Mouse (Mus musculus) 3T3-L1 (cell line): ENCODE results near the gene Nebl.
"Not testable (repeated sequence)": the region's sequence is repeated elsewhere in the genome, so short reads cannot be mapped to it uniquely, and the experiment has no call there.

Source experiments
- DNase-seq: peaks from one replicate; pipeline ENCODE4 v3.0.0-alpha.2; 2015; ENCODE audit warnings: low read depth, low spot score

Gene Nebl

DNA sequence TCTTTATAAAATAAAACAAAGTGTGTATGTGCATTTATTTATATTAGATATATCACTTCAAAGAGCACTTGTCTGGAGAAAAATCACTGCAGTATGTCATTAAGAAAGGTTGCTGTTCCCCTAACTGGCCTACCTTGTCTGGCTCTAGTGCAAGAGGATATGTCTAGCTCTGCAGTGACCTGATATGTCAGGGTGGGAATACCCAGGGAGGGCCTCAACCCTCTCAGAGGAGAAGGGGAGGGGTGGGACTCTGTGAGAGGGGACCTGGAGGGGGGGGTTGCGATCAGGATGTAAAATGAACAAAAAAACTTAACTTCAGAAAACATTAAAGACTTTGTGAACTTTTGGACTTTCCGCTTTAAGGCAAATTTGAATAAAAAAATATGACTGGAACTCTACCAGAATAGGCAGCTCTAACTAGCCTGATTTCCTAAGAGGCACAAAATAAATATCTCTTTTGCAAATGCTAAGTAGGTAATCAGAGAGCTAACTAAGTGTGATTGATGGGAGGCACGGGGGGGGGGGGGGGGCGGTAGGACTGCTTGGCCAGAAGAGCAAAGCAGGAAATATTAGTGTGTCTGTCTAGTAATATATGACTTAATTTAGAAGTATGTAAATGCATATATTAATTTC, 325.2 kb downstream of the Nebl start:
- DNase-seq, result no peak

GRCm38 (mm10) chr2:17402511-17402910, 328.8 kb downstream of the Nebl start:
- DNase-seq, result no peak

DNA sequence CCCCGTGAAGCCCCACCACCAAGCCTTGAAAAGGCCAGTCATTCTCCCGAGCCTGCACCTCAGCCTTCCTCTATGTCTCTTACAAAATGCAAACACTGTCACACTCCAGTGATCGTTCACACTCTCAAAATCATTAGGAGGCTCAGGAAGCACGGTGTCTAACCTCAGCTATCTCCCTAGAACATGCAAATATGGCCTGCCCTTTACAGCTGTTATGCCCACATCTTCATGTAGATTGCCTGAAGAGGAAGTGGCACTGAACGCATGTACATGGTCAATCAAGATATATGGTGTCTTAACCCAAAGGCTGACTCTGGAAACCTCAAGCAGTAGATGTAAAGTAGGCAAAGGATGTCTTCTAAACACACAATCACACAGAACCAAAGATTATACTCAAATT, 335.0 kb downstream of the Nebl start:
- DNase-seq, result no peak

- no peak for DNase-seq
Observed at GRCm38 (mm10) chr2:17391389-17391788, 339.9 kb downstream of the Nebl start.

- DNase-seq, result no peak
Observed at GRCm38 (mm10) chr2:17390513-17391200, 340.6 kb downstream of the Nebl start.

DNA sequence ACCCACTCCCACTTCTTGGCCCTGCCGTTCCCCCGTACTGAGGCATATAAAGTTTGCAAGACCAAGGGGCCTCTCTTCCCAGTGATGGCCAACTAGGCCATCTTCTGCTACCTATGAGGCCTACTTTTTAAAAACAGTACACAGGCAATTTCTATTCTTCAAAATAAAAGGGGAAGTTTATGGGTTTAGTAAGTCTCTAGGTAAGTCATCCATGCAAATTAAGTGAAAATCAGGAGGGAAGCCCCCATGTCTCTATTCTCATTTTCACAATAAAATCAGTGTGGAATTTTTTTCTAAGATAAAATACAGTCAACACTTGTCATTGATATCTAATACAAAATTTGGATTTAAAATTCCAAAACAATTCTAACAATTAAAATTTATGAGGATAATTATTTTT, 341.4 kb downstream of the Nebl start:
- no peak for DNase-seq

GRCm38 (mm10) chr2:17389379-17389778, 341.9 kb downstream of the Nebl start:
- no peak for DNase-seq

- DNase-seq, result no peak
Observed at GRCm38 (mm10) chr2:17382227-17382626, 349.0 kb downstream of the Nebl start.

- DNase-seq, result no peak
Observed at GRCm38 (mm10) chr2:17375916-17376315, 355.3 kb downstream of the Nebl start.

DNA sequence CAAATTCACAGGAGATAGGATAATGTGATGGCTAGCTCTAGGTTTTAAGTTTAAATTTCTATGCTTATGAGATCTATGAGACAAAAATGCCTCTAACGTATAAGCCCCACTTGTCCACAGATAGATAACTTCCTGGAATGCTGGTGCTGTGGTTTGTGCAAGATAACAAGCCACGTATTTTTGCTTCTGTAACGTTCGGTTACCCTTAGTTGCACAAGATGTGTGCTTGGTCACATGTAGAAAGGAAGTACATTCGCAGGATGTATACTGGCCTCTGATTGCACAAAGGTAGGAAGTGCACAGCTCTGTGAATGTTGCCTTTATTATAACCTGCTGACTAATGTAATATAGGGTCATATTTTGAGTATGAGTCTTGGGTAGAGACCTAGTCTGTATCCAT, 365.6 kb downstream of the Nebl start:
- DNase-seq, result no peak

GRCm38 (mm10) chr2:17364971-17365548, 366.2 kb downstream of the Nebl start:
- no peak for DNase-seq

- no peak for DNase-seq
Observed at GRCm38 (mm10) chr2:17363337-17364216, 367.7 kb downstream of the Nebl start.

GRCm38 (mm10) chr2:17362181-17362580, 369.1 kb downstream of the Nebl start:
- no peak for DNase-seq

- no peak for DNase-seq
Observed at GRCm38 (mm10) chr2:17344643-17345042, 386.6 kb downstream of the Nebl start.

GRCm38 (mm10) chr2:17335451-17335850, 395.8 kb downstream of the Nebl start:
- no peak for DNase-seq

DNA sequence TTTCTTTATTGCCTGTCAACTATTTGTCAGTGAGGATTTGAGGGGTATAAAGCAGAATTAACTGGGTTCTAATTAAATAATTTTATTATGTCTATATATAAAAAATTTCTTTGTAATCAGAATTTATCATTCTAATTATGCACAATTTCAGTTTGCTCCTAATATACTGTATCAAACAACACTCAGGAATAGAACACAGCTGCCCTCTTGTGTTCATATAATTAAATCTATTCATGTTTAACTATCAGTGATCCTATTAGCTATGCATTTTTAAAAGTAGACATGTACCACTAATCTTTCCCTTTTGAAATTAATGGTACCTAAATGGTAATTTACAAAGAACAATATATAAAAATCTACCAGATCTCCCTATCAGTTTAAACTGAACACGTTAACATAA, 404.7 kb downstream of the Nebl start:
- no peak for DNase-seq

DNA sequence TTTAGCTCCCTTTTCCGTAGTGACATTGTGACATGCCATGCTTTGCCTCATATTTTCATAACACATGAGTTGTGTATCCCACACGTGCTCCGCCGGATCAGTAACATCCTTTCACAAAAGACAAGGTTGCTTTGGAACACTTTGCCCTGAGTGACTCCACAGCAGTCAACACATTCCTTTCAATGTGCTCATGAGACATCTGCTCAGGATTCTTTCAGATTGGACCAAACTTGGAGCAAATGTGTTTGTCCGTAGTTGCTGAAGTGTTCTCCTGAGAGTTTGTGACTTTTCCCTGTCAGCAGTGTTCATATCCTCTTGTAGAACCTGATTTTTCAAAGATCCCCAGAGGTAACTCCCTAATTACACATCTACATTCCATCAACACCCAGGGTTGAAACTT, 414.4 kb downstream of the Nebl start:
- no peak for DNase-seq

- DNase-seq, result no peak
Observed at GRCm38 (mm10) chr2:17301379-17301778, 429.9 kb downstream of the Nebl start.

- DNase-seq, result no peak
Observed at GRCm38 (mm10) chr2:17297496-17297895, 433.8 kb downstream of the Nebl start.

GRCm38 (mm10) chr2:17295257-17295656, 436.0 kb downstream of the Nebl start:
- not testable (repeated sequence) for DNase-seq
